Mouse (Mus musculus) kidney, postnatal 25 days (tissue): ENCODE measurements around the gene Banp.

Experiments
- DNase-seq, 2 experiments: peaks; one replicate each; pipeline ENCODE4 v3.0.0; 2021; ENCODE audit warnings: mixed read lengths in 2 of 2

The Banp gene

DNA sequence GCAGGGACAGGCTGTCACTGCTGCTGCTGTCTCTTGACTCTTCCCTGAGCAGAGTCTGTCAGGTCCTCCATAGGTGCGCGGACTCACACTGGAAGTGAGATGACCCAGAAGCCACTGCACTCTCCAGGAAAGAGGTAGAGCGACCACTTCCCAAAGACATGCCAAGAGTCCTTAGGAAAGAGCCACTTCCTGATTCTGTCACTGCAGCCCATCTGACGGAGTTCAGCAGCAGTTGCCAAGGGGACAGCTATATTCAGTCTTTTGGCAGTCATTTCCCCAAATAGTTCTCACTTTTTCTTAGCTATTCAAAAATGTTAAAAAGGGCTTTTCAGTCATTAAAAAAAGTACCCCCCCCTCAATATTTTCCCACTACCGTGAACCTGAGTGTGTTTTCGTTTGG is 72.7 kb downstream of the Banp start:
- DNase-seq, result no peak

DNA sequence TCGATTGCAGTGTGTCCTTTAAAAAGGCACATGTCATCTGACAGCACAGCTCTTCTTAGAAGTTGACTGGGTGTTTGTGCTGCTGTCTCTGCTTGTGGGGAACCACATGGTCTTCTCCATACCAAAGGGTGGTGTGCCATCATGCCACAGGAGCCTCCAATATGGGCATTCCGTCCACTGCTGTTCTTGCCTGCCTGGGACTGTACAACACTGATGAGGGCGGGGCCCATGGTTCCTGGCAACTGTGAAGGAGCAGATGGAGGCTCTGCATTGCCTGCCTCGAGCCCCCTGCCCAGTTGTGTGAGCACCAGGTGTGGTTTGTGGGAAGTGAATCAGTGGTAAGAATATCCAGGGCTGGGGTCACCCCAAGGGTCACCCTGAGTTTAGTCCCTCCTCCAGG is 73.2 kb downstream of the Banp start:
- DNase-seq, result no peak

DNA sequence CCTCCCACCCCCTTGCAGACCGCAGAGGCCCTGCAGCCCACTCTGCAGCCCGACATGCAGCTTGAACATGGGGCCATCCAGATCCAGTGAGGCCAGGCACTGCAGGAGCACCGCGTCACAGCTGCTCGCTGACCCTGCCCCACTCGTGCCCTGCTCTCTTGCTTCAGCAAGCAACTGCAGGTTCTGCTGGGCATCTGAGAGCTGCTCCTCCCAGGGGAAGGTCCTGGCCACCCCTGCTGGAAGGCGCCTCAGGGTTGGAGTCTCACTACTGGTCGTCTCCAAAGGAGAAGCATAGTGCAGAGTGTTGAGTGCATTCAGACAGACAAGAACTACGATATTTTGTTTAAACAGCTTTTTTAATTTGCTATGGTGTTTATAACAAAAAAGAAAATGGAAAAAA is 76.0 kb downstream of the Banp start:
- no peak for DNase-seq

DNA sequence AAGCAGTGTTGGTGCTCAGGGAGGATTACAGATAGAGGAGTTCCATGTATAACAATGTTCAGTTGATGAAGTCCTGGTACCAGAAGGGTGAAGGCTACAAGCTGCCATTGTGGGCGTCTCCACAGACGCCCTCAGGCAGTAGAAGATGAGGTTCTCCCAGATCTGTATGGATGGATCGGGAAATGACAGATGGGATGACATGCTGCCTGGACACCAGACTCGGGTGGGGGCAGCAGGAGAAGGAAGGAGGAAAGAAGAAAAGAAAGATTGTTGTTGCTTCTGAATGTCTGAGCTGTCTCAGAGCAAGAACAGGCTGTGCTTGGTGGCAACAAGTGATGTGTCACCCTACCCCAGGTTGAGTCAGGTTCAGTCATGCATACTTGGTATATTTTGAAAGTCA is 78.6 kb downstream of the Banp start:
- DNase-seq, result no peak

DNA sequence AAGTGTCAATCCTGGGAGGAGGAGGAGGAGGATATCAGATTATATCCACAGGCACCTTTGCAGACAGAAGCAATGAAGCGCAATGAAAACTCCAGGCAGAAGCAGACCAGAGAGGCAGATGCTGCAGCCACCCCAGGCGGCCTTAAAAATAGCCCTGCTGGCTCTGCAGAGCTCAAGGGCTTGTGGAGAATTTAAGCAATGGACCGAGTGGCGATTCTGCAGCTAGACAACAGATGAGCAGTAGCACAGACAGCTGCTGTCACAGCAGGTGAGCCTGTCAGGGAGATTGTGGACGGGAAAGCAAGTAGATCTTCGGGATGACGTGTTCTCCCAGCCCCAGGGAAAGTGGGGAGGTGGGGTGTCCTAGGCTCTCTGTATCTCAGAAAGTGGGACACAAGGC is 81.4 kb downstream of the Banp start:
- DNase-seq, result no peak

DNA sequence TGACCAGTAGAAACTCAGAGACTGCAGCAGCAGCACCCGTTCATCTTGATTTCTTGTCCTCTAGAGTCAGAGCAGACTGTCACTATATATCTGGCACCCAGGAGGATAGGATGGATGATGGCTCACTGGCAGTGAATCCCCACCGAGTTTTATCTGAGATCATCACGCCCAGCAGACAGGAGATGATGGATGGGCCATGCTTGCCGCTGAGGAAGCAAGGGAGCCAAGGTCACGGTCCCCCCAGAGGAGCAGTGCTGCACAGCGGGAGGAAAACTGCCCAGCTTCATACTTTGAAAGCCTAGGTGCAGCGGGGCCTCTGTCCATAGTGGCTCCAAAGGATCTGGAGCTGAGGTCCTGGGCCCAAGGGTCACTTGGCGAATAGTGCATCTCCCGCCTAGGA is 83.2 kb downstream of the Banp start:
- DNase-seq, result no peak

DNA sequence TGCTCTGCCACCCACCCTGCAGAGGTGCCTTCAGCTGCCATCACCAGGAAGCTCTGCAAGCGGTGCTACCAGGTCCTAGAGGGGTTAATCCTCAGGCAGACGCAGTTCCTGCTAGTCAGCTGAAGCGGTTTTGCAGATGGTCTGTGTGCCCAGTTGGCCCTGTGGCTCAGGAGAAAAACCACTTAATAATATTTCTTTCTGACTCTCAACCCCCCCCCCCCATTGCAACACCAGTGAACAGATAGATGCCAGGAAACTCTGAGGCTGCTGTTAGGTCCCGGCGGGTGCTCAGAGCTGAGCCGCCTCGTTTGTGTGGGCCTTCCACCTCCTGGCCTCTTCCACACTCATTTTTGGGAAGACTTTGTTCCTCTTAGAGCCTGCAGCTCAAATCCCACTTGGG is 86.0 kb downstream of the Banp start:
- no peak for DNase-seq

DNA sequence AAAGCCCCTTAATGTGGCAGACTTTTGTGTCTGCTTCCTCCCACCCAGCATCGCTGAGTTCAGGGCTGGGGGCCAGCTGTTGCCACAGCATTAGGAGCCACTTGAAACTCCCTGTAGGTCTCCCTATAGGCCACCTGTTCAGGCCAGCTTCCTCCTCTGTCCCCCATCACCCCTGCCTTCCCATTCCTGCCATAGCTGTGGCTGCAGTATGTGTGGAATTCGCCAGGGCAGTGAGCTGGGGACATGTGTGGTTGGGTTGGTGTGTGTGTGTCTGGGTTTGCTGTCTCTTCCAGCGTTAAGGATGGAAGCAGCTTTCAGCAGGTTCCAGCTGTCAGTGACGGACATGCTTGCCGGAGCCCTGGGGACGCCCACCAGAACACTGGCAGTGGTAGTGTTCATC is 86.8 kb downstream of the Banp start:
- no peak for DNase-seq

DNA sequence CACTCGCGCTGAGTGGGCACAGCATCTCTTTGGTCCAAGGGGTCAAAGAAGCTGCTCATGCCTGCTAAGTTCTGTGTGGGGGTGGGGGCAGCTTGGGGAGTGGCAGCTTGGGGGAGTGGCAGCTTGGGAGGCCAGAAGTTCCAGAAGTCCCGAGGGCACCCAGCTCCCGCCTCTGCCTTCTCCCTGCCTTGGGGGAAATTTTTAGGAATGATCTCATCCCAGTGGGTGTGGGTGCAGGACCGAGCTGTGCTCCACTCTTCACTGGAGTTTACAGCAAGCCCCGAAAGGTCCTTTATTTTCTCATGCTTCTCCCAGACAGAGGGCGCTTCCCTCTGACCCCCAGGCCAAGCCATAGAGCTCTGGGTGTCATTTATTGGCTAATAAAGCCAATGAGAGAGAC is 87.7 kb downstream of the Banp start:
- no peak for DNase-seq

DNA sequence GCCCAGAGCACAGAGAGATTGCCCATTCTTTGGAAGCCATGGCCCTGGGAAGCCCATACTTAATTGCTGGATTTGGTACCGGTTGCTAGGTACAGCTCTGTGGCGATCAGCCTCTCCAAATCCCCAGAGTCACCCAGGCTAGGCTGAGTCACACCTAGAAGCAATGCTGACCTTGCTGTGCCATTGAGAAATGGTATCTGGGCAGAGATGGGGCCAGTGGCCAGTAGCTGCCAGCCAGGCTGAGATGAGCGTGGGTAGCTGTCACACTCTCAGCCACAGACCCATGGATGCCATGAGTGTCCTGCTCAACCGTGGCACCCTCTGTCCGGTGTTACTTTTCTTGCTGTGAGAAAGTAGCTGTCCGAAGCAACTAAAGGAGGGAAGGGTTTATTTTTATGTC is 88.5 kb downstream of the Banp start:
- DNase-seq, result no peak

DNA sequence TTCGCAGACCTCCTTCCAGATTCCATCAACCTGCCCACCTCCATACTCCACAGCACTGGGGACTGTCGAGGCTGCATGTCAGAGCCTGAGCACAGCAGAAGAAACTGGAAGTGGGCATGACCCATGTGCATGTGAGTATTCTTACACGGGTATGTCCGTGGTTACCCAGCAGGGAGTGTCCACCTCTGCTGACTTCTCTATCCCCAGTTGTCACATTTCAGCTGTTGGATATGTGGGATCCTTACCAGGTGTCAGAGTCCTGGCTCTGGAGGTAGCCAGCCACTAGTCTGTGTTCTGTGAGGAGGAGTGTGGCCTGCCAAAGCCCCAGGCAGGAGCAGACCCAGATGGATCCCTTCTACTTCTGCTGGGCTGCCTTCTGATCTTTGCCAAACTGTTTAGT is 89.9 kb downstream of the Banp start:
- DNase-seq, result no peak

DNA sequence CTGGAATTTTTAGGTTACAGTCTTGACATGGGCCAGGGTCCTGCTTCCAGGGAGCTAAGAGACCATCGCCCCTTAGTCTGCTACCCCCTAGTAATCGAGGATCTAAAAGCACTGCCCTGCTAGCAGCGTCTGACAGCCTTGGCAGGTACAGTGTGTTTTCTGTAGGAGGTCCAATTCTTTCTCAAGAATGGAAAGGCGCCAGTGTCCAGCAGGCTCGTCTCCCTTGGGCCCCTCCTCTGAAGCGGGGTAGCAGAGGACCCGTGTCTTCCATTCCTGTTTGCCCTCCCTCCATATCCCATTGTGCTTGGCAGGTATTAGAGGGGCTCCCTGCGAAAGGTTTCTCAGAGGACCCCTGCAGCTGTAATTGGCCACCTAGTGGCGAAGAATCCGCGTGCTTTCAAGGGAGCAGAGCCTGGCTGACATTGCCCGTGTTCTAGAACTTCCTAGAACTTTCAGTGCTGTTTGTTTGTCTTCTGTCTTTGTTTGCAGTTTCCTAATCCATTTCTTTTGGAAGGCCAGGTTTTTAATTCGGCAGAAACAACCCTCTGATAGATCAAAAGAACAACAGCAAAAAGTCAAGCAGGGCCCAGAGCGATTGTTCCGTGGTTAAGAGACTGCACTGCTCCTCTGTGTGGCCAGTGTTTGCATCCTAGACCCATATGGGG is 97.8 kb downstream of the Banp start:
- DNase-seq, result no peak

DNA sequence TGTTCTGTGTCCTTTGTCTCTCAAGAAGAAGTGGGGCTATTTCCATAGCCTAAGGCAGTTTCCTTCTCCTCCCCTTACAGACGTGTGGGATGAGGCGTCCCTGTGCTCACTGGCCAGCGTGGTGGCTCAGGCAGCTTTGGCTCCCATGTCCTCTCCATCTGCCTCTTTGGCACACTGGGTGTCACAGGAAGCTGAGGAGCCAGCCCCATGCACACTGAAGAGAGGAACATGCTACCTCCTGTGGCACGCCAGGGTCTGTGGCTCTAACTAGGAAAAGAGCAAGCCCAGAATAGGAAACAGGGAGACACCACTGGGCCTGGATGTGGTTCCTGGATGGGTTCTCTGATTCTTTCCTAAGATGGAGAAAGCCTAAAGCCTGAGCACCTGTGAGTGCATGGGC is 99.7 kb downstream of the Banp start:
- no peak for DNase-seq

DNA sequence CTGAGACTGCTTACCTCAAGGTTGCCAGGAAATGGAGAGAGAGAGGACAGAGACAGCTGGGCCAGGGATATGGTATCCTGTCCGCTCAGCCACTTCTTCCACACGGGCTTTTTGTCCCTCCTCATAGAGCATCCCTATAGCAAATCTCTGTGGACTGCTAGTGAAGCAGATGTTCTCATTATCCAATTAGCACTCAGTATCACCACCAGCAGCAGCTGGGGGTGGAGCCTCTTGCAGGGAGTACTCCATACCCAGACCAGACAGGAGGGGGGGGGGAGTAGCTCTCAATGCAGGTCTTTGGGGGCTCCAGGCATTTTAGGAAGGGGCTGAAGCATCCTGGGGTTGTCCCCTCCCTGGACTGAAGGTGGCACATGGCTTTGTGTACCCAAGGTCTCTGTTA is 100.4 kb downstream of the Banp start:
- DNase-seq, result no peak

DNA sequence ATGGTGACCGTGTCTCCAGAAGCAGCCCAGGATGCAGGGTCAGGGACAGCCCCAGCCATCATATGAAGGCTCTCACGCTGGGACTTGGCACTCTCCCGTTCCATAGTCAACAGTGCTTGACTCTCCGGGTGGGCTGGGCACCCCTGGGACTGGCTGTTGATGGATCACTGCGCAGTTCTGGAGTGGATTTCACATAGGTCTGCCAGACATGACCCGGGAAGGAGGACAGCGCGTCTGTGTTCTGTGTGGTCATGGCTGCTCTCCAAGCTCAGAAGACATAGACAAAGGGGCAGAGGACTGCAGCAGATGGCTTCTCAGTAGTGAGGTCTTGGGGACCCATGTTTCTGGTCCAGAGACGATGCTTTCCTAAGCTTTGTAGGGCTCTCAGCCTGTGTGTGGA is 101.1 kb downstream of the Banp start:
- peak in 1 of 2 experiments; percentile 32 for DNase-seq

DNA sequence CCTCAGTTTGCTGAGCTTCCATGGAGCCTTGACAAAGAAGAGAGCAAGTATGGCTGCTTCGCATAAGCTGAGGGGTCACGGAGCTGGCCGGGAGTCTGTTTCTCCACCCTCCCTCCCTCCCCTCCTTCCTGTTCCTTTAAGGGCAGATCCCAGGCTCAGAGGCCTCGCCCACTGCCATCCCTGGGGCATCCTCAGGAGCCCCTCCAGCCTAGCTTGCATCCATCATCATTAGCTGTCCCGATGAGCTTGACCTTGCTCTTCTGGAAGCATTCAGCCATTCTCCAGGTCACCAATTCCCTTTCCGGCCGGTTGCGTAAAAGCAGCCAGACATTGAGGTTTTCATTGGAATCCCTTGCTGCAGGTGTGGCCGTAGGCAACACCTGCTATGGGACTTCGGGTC is 105.8 kb downstream of the Banp start:
- no peak for DNase-seq

DNA sequence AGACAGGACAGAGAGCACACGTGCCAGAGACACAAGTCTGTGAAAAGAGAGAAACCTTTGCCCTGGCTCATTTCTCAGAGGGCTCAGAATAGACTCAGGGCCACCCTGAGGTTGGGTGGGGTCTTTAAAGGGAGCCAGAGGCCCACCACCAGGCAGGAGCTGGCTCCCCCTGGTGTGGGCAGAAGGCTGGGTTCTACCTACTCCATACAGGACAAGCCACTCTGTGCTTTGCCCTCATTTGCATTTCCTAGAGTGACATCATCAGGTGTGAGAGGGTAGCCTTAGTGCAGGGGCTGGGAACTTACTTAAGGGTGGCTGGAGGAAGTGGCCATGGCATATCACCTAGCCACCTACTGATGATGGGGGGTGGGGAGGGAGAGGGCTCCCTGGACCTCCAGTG is 106.6 kb downstream of the Banp start:
- DNase-seq, result no peak

DNA sequence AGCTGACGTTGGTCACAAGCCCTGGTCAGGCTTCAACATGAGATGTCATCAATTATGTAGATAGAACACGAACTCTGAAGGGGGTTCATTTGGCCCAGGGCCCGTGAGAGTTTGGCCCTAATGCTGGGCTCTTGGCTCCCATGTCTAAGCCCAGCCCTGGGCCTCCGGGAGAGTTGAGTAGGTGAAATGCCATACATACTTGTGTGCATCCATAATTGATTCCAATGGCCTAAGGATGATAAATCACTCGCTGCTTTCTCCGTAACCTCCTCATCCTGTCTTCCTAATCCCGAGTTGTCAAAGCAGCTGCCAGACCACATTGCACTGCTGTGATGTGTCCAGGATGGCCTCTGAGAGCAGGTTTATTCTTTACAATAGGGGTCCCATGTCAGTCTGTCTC is 107.3 kb downstream of the Banp start:
- DNase-seq, result peak; percentile 53 to 63

DNA sequence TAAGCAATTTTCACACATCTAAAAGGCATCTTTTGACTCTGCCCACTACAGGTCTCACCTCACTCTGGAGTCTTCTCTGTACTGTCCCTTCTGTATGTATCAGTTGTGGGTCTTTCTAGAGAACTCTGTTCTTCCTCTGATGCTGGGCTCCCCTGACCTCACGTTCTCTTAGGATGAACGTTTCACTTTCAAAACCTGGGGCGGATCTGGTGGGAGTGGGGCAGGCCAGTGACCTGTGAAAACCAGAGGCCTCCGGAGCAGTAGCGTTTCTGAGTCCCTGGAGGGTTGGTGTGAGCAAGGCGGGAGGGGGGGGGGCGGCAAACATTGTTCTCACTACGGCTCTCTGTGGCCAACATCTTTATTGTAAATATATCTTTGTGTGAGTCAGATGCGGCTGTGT is 109.0 kb downstream of the Banp start:
- DNase-seq, result no peak

DNA sequence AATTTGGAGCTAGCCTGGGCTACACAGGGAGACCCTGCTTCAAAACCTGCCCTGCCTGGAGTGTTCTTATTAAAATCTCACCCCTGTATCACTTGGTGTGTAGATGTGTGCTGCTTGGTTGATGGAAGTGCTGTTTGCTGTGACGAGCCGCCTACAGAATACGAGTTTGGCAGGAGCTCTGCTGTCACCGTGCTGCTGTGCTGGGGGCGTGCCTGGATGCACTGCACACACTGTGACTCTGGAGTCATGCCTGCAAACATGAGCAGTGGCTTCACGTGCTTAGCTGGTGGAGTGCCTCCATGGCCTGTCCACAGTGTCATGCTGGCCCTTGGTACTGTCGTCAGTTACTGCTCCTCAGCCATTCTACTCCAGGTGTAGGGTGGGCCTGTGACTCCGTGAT is 109.4 kb downstream of the Banp start:
- DNase-seq, result no peak

DNA sequence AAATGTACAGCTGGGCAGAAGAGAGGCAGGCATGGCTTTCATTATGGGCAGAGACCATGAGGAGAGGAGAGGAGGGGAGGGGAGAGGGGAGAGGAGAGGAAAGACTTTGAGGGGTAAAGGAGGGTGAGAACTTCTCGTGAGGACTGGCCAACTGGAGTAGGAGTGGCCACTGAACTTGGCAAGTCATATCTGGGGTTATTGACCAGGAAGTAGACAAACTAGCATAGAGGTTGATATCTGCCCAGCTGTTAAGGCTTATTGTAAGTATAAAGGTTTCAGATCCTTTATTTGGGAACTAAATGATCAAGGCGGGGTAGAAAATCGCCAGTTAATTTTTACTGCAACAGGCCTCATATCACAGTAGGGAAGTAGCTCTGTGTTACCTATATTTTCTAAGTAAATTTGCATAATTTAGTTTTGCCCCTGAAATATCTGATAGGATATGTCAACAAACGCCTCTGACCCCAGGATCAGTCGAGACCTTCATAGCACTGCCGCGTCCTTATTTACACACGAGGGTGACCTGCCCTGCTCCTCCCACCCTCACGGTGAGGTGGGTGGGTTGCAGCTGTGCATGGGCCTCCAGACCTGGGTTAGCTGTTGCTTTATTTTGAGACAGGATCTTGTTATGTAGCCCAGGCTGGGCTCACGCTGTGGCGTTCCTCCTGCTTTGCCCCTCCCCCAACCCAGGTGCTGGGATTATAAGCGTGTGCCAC is 113.1 kb downstream of the Banp start:
- no peak for DNase-seq

DNA sequence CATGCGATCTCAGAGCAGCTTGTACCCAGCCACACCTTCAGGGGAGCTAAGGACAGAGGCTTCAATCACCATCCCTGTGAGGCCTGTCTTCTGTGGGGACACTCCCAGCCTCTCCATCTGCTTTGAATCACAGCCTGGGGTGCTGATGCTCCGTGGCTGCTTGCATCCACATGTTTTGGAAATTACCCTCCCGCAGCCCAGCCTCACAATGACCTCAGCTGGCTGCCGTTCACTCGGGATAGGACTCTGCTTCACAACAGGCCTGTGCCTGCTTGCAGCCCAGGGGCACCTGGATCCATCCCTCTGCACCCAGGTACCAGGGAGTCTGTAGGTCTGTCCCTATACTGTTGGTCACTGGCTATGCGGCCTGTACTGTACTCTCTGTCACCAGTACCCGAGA is 114.8 kb downstream of the Banp start:
- no peak for DNase-seq

DNA sequence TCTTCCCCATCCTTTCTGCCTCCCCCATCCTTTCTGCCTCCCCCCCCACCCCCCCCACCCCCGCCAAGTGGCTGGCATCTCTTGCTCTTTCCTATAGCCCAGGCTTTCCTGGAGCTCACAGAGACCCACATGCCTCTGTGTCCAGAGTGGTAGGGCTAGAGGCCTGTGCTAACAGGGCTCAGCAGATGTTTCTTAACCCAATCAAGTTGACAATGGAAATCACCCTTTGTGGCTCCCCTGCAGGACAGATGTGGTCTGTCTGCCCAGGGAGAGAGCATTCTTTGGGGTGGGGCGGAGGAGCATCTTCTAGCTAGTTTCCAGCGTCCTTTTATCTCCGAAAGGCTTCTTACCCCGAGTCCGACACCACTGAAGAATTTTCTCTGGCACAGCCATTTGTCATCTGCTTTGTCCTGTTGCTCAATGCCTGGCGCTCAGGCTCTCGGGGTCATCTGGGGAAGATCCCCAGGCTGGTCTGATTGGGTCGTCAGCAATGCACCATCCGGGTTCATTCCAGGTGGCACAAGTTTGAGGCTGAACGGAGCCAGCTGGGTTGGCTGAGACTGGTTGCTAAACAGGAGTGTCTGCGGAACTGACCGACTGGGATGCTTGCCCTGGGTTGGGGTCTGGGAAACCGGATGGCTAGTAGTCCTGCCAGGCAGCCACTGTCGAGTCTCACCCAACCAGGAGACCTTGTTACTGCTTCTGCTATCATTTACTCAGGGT is 118.4 kb downstream of the Banp start:
- no peak for DNase-seq

DNA sequence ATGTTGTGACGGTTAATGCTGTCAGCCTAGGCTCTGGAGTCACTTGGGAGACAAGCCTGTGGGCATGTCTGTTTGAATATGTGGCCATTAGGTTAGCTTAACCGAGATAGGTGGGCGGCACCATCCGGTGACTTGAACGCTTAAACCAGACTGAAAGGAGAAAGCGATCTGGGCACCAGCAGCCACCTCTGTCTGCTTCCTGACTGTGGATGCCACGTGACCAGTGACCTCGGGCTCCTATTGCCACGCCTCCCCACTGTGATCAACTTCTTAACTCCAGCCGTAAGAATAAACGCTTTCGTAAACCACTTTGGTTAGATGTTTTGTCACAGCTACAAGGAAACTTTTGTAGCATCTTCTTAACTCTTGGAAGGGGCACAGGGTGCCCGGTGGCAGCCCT is 119.1 kb downstream of the Banp start:
- no peak for DNase-seq
